Mouse (Mus musculus): ENCODE data around the gene Rbm48.

Rbm48 gene

DNA sequence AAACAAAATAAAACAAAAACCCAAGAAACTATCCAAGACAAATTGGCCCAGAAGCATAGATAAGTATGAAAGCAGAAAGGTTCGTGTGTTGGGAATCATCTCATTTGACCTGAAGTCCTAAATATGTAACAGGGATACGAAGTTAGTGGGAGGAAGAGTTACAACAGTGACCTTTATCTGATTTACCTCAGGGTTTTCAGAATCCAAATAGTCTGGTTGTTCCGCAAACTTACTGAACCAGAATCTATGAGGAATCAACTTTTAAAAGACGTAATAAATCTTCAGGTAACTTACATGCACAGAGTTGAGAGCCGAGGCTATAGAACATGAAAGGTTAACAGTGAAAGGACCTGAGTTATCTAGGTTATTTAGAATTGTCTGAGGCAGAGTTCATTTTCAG lies 2.4 kb upstream of the Rbm48 start:
- no peak for DNase-seq (ENCODE audit: low read depth, low spot score)

DNA sequence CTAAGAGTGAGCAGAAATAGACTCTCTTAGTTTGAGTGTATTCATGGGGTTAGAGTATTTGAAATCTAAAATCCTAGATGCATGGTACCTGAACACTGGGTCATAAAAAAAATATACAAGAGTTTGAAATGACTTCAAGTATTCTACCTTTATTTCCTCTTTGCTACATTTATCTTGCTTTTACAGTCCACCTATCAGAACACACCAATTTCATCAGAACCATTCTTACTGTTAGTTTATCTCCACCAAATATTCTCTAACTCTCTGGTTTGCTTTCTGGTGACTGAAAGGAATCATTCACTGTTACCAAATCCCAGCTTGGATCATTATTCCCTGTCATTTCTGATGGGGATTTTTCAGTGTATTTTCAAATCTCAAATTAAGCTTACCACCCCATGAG lies 786 bp upstream of the Rbm48 start:
- no peaks in the 10 kb centered on the region for H3K27me3 ChIP-seq (ENCODE audit: control insufficient read depth, insufficient read depth, low read length, poor library complexity, severe bottlenecking)
- H3K36me3 ChIP-seq (ENCODE audit: control insufficient read depth, insufficient read depth, low read length, poor library complexity, severe bottlenecking) = no peaks in the 10 kb centered on the region; the same call in 1 of the 2 replicates
- DNase-seq (ENCODE audit: low read depth, low spot score) = no peak

More for the DNA sequence above, 2.4 kb upstream of the Rbm48 start:
- Histone ChIP-seq H3K27me3 (ENCODE audit: control insufficient read depth, insufficient read depth, low read length, poor library complexity, severe bottlenecking) (no peaks in the 10 kb centered on the region), H3K36me3 (ENCODE audit: control insufficient read depth, insufficient read depth, low read length, poor library complexity, severe bottlenecking) (no peaks in the 10 kb centered on the region)

DNA sequence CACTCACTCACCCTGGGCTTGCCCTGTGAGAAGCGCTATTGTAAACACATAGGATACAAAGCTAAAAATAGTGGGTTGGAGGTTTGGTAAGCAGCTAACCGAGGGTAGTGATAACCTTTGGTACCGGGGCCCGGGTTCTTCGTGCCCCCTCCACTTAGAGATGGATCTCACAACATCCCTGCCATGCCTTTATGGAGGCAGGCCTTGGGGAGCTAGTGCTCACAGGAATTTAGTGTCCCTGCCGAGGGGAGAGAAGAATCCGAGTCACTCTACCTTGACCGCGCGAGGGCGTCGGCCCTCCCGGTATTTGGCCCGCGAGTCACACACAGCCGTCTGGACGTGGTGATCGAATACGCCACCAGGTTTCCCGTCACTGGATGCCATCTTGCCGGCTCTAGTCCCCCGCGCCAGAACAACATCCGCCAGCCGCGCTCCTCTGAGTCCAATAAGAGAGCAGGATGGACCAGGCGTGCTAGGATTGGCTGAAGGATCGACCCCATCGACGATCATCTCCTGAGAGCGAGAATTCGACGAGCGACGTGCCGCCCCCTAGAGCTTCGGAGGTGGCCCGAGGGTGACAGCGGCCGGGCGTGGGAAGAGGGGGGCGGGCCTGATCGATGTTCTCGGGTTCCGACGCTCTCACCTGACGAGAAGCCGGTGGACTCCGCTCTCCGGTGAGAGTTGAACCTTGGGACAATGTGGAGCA lies 539 bp downstream of the Rbm48 start, which contains the start of gene Pex1:
Gene Pex1 (plus strand): TSS at position 374 of the 706 bp plus-strand sequence.
- Histone ChIP-seq H3K36me3 (ENCODE audit: control insufficient read depth, insufficient read depth, low read length, poor library complexity, severe bottlenecking) (peaks cover 5% of the 10 kb centered on the region), H3K27me3 (ENCODE audit: control insufficient read depth, insufficient read depth, low read length, poor library complexity, severe bottlenecking) (no peaks in the 10 kb centered on the region)
- DNase-seq (ENCODE audit: low read depth, low spot score) = peak; percentile 98

DNA sequence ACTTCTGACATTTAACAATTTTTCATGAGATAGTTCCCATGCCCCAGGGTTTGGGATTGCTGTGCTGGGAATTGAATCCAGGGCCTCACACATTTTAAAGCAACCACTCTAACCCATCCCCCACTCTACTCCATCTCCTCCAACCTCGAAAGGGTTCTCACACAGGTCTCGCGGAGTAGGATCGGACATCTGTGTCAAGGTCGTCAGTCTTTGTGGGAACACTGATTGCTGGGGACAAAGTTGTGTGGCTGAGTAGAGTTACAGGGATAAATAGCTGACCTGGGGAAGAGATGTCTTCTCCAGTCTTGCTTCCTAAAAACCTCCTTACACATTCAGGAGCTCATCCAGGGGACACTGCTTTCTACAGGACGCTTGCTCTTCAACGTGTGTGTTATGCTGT lies 17.3 kb downstream of the Rbm48 start:
- DNase-seq (ENCODE audit: low read depth, low spot score) = no peak
- Histone ChIP-seq H3K27me3 (ENCODE audit: control insufficient read depth, insufficient read depth, low read length, poor library complexity, severe bottlenecking) (no peaks in the 10 kb centered on the region), H3K36me3 (ENCODE audit: control insufficient read depth, insufficient read depth, low read length, poor library complexity, severe bottlenecking) (peaks cover 13% of the 10 kb centered on the region)

DNA sequence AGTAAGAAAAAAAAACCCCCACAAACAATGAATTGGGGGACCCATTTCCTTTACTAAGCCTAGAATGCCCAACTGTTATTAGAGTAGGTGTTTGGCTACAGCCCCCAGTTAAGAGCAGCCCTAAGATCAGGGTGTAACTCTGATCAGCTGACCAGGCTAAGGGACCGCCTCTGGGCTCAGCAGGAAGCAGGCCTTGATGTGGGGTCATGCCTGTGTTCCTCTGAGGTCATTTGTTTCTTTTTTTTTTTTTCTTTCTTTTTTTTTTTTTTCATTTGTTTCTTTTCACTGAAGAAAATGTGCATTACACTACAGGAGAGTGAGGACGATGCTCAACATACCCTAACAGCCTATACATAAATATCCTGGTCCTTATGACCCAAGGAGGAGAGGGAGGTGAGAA lies 18.4 kb downstream of the Rbm48 start:
- DNase-seq (ENCODE audit: low read depth, low spot score) = no peak
- H3K36me3 ChIP-seq (ENCODE audit: control insufficient read depth, insufficient read depth, low read length, poor library complexity, severe bottlenecking) = peaks cover 17% of the 10 kb centered on the region
- no peaks in the 10 kb centered on the region for H3K27me3 ChIP-seq (ENCODE audit: control insufficient read depth, insufficient read depth, low read length, poor library complexity, severe bottlenecking)

DNA sequence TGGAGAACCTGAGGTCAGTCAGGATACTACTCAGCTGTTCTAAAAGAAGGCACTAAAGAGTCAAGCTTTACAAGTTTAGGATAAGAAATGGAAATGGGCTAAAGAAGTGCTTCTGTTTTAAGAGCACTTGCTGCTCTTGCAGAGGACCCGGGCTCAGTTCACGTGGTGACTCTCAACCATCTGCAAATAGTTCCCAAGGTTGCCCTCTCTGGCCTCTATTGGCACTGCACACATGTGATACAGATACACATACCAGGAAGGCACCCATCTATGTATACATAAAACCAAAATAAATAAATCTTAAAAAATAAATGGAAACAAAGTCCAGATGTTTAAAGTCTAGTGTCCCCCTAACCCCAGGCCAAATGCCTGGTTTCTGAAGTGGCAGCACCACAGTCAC lies 21.6 kb downstream of the Rbm48 start:
- Histone ChIP-seq H3K36me3 (ENCODE audit: control insufficient read depth, insufficient read depth, low read length, poor library complexity, severe bottlenecking) (peaks cover 21% of the 10 kb centered on the region), H3K27me3 (ENCODE audit: control insufficient read depth, insufficient read depth, low read length, poor library complexity, severe bottlenecking) (no peaks in the 10 kb centered on the region)
- no peak for DNase-seq (ENCODE audit: low read depth, low spot score)

DNA sequence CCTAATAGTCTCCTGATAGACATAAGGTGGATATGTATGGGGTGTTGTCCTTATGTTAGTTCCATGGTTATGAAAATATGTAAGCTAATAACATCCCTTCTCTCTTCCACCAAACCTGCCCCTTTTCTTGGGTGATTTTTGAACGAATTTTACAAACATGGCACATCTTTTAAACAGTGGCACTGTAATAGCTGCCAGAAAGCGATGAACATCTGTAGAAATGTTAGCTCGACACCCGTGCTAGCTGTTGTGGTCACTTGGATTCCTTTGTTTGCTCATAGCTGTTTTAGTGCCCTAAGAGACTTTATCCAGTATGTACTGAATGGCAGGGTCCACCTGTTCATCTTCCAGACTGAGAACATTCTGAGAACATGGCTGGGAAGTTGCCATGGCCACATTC lies 25.1 kb downstream of the Rbm48 start, which contains the start of gene 1700109H08Rik:
Gene 1700109H08Rik (plus strand): TSS at position 301 of the 400 bp plus-strand sequence.
- DNase-seq (ENCODE audit: low read depth, low spot score) = no peak
- Histone ChIP-seq H3K36me3 (ENCODE audit: control insufficient read depth, insufficient read depth, low read length, poor library complexity, severe bottlenecking) (peaks cover 22% of the 10 kb centered on the region), H3K27me3 (ENCODE audit: control insufficient read depth, insufficient read depth, low read length, poor library complexity, severe bottlenecking) (no peaks in the 10 kb centered on the region)

DNA sequence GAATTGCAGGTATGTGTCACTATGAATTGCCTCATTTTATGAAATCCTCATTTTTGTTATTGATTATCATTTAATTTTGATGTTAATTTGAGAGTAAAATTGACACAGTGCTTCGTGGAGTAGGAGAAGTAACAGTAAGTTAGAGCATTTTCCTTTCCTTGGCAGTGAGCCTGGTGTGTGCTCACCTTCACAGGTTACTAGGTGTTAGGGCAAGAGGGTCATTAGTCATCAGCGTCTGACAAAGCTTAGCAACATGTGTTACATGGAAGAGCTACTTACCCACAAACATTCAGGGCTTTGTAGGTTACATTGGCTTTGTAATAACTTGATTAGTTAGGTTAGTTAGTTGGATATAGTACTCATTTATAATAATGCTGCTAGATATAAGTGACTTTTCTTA lies 42.2 kb downstream of the Rbm48 start:
- H3K27me3 ChIP-seq (ENCODE audit: control insufficient read depth, insufficient read depth, low read length, poor library complexity, severe bottlenecking) = no peaks in the 10 kb centered on the region
- no peak for DNase-seq (ENCODE audit: low read depth, low spot score)

DNA sequence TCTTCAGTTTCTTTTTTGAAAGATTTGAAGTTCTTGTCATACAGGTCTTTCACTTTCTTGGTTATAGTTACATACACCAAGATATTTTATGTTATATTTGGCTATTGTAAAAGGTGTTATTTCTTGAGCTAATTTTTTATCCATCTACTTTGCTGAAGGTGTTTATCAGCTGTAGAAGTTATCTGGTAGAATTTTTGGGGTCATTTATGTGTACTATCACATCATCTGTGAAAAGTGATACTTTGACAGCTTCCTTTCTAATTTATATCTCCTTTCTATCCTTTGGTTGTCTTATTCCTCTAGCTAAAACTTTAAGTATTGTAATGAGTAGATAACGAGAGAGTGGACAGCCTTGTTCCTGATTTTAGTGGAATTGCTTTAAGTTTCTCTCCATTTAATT lies 44.9 kb downstream of the Rbm48 start:
- Histone ChIP-seq H3K27me3 (ENCODE audit: control insufficient read depth, insufficient read depth, low read length, poor library complexity, severe bottlenecking) (no peaks in the 10 kb centered on the region), H3K36me3 (ENCODE audit: control insufficient read depth, insufficient read depth, low read length, poor library complexity, severe bottlenecking) (peaks cover 7% of the 10 kb centered on the region; the same call in 1 of the 2 replicates)
- DNase-seq (ENCODE audit: low read depth, low spot score) = no peak

More for the DNA sequence above, 42.2 kb downstream of the Rbm48 start:
- H3K36me3 ChIP-seq (ENCODE audit: control insufficient read depth, insufficient read depth, low read length, poor library complexity, severe bottlenecking) = peaks cover 7% of the 10 kb centered on the region; the same call in 1 of the 2 replicates

DNA sequence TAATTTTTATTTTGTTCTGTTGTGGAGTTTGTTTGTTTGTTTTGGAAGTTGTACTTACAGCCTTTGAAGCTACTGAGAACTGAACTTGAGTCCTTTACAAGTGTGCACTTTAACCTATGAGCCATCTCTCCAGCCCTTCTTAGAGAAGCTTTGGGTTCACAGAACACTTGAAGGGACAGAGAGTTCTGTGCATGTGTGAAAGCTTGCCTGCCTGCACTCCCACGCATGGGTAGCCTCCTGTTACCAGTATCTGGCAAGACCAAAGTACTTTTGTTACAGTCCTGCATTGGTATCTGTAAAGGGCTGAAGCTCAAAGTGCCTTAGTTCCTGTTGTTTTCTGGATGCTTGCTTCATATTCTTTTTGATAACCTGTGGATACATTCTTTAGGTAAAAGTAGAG lies 50.2 kb downstream of the Rbm48 start:
- DNase-seq (ENCODE audit: low read depth, low spot score) = peak; percentile 4
- Histone ChIP-seq H3K36me3 (ENCODE audit: control insufficient read depth, insufficient read depth, low read length, poor library complexity, severe bottlenecking) (no peaks in the 10 kb centered on the region), H3K27me3 (ENCODE audit: control insufficient read depth, insufficient read depth, low read length, poor library complexity, severe bottlenecking) (no peaks in the 10 kb centered on the region)

DNA sequence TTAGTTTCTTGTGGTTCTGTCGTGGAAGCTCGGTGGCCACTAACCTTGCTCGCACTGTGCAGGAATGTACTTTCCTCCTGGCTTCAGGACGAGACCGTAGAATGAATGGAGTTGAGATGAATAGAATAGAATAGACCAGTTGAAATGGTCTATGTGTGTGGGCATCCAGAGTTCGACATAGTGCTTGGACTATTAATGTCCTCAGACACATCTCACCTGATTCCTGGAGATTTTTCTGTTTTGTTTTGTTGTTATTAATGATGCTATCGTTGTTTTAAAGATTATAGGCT lies 52.0 kb downstream of the Rbm48 start:
- Histone ChIP-seq H3K36me3 (ENCODE audit: control insufficient read depth, insufficient read depth, low read length, poor library complexity, severe bottlenecking) (no peaks in the 10 kb centered on the region), H3K27me3 (ENCODE audit: control insufficient read depth, insufficient read depth, low read length, poor library complexity, severe bottlenecking) (no peaks in the 10 kb centered on the region)
- DNase-seq (ENCODE audit: low read depth, low spot score) = no peak

DNA sequence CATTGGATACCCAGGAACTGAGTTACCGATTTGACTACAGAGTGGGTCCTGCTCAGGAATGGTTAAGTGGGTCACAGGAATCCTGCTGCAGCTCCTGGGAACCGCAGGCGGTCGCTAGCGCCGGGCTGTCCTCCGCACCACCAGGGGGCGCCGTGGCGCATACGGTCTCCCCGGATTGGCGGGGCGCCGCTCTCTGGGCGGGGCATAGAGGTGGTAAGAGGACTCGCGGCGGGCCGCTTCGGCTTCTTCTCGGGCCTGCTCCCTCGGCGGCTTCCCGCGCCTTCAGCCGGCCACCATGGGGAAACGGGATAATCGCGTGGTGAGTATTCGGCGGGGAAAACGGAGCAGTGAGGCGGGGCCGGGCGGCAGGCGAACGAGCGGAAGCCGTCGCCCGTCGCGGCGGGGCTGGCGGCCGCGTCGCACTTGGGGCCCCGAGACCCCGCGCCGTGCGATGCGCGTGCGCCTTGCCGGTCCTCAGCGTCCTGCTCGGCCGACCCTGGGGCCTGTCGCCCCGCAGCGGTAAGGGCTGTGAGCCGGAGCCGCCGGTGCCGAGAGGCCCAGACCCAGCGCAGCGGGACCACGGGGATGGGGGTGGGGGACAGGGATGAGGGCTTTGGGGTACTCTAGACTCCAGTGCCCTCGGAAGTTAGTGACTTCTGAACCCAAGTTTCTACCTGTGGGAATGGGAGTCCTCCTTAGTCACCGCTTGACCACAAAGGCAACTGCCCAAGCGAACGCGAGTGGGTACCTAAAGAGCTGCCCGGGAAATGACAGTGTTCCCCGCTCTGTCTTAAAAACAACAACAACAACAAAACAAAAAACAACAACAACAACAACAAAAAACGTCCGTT lies 52.5 kb downstream of the Rbm48 start, which contains the start of gene Fam133b:
Gene Fam133b (plus strand): TSS at position 205 of the 851 bp plus-strand sequence.
- Histone ChIP-seq H3K36me3 (ENCODE audit: control insufficient read depth, insufficient read depth, low read length, poor library complexity, severe bottlenecking) (no peaks in the 10 kb centered on the region), H3K27me3 (ENCODE audit: control insufficient read depth, insufficient read depth, low read length, poor library complexity, severe bottlenecking) (no peaks in the 10 kb centered on the region)
- DNase-seq (ENCODE audit: low read depth, low spot score) = peak; percentile 94

DNA sequence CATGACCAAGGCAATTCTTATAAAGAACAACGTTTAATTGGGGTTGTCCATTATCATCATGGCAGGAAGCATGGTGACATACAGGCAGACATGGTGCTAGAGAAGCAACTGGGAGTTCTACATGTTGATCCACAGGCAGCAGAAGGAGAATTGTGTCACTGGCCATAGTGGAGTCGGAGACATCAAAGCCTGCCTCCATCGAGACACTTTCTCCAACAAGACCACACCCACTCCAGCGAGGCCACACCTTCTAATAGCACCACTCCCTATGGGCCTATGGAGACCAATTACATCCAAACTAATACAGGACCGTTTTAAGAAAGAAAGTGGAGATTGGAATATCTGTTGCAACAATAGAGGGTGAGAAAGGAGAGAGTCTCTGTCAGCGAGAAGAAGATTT lies 54.5 kb downstream of the Rbm48 start:
- no peak for DNase-seq (ENCODE audit: low read depth, low spot score)
- H3K27me3 ChIP-seq (ENCODE audit: control insufficient read depth, insufficient read depth, low read length, poor library complexity, severe bottlenecking) = no peaks in the 10 kb centered on the region
- H3K36me3 ChIP-seq (ENCODE audit: control insufficient read depth, insufficient read depth, low read length, poor library complexity, severe bottlenecking) = no peaks in the 10 kb centered on the region

DNA sequence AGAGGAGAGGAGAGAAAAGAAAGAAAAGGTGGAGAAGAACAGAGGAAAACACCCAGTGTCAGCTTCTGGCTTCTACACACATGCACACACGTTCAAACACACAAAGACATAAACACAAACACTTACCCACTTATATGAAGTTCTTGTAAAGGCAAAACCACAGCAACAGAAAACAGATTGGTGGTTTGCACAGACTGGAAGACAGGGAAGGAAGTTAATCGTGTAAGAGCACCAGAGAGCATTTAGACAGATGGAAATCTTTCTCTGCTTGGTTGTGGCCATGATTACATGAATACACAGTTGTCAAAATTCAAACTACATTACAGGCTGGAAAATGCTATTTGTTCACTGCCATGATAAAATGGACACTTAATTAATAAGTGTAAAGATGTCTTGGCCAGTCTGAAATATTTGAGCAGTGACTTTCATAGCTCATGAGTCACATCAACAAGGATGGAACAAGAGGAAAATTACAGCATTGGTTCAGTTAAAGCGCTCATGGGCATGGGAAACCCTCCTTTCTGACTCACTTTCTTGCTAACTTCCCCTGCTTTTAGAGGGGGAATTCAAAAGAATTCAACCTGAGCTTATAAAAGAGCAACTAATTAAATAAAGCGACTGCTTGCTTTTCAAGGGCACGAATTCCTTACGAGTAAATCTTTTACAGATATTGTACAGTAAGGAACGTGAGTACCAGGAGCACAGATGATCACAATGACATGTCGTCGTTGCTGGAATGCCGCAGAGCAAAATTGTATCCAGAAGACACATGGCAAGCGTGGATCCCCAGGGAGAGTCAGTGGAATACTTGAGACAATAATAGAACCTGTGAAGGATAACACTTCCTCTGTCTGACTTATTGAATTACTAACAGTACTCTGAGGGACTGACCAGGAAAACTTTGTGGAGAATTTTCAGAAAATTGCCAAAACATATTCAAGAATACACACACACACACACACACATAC lies 57.6 kb downstream of the Rbm48 start:
- Histone ChIP-seq H3K27me3 (ENCODE audit: control insufficient read depth, insufficient read depth, low read length, poor library complexity, severe bottlenecking) (no peaks in the 10 kb centered on the region), H3K36me3 (ENCODE audit: control insufficient read depth, insufficient read depth, low read length, poor library complexity, severe bottlenecking) (no peaks in the 10 kb centered on the region)
- DNase-seq (ENCODE audit: low read depth, low spot score) = no peak
